Mouse (Mus musculus): ENCODE measurements around the gene Coro1c.
A peak's percentile ranks its signal among the peaks of the same experiment; 100 is the strongest.

Coro1c gene

DNA sequence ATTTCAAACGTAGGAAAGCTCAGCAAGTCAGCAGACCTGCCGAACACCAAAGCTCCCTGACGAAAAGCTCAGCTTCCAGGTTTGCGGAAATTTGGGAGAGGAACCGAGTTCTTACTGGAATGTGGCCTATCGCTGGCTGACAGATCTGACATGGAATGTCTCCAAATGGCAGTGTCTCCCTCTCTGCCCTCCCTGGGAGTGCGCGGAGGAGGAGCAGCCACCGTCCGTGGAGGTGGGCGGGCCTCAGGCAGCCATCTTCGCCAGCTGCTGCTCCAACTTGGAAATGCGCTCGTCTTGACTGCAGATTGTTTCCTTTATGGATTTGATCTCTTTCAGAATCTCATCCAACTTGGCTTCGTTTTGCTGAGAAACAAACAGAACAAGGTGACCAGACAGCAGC lies 64.5 kb downstream of the Coro1c start:
- no peaks in the 10 kb centered on the region for H3K27me3 ChIP-seq (ENCODE audit: control insufficient read depth, insufficient read depth, low read length, poor library complexity, severe bottlenecking)
- DNase-seq (ENCODE audit: low read depth, low spot score): no peak
- no peaks in the 10 kb centered on the region; the same call in 1 of the 2 replicates for H3K36me3 ChIP-seq (ENCODE audit: control insufficient read depth, insufficient read depth, low read length, poor library complexity, severe bottlenecking)

- no peaks in the 10 kb centered on the region for H3K27me3 ChIP-seq (ENCODE audit: control insufficient read depth, insufficient read depth, low read length, poor library complexity, severe bottlenecking)
- no peaks in the 10 kb centered on the region for H3K36me3 ChIP-seq (ENCODE audit: control insufficient read depth, insufficient read depth, low read length, poor library complexity, severe bottlenecking)
- DNase-seq (ENCODE audit: low read depth, low spot score): no peak
Observed at GRCm38 (mm10) chr5:113842906-113843305, 65.7 kb downstream of the Coro1c start.

DNA sequence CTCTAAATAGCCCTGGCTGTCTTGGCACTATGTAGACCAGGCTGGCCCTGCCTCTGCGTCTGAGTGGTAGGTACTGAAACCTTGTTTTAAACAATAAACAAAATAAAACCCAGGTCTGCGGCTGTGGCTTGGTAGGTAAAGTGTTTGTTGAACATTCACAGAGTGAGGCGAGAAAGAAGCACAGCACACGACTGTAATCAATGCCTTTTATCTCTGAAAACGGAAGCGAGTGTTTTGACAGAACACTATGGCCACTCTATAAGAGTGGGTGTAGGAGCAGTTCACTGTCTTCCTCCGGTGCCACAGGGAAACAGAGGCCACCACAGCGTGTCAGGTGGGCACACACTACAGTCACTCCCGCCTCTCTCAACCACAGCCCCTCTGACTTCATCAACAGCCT lies 66.3 kb downstream of the Coro1c start:
- Histone ChIP-seq H3K36me3 (ENCODE audit: control insufficient read depth, insufficient read depth, low read length, poor library complexity, severe bottlenecking) (no peaks in the 10 kb centered on the region), H3K27me3 (ENCODE audit: control insufficient read depth, insufficient read depth, low read length, poor library complexity, severe bottlenecking) (no peaks in the 10 kb centered on the region)
- DNase-seq (ENCODE audit: low read depth, low spot score): no peak

- Histone ChIP-seq H3K36me3 (ENCODE audit: control insufficient read depth, insufficient read depth, low read length, poor library complexity, severe bottlenecking) (no peaks in the 10 kb centered on the region), H3K27me3 (ENCODE audit: control insufficient read depth, insufficient read depth, low read length, poor library complexity, severe bottlenecking) (no peaks in the 10 kb centered on the region)
- peak; percentile 78 for DNase-seq (ENCODE audit: low read depth, low spot score)
Observed at GRCm38 (mm10) chr5:113841243-113842225, 67.0 kb downstream of the Coro1c start.

DNA sequence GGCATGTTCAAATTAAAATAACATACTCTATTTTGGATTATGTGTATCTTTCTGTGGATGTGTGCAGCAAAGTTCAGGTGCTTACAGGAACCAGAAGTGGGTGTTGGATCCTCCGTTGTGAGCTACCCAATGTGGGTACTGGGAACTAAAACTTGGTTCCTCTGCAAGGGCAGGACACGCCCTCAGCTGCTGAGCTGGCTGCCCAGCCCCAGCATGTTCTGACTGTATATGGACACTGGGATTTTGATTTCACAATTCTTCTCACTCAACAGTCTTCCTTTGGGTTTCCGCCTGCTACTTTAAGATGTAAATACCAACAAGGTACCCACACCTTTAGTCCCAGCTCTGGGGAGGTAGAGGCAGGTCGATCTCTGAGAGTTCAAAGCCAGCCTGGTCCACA lies 68.1 kb downstream of the Coro1c start:
- no peak for DNase-seq (ENCODE audit: low read depth, low spot score)
- H3K27me3 ChIP-seq (ENCODE audit: control insufficient read depth, insufficient read depth, low read length, poor library complexity, severe bottlenecking): no peaks in the 10 kb centered on the region
- no peaks in the 10 kb centered on the region for H3K36me3 ChIP-seq (ENCODE audit: control insufficient read depth, insufficient read depth, low read length, poor library complexity, severe bottlenecking)

DNA sequence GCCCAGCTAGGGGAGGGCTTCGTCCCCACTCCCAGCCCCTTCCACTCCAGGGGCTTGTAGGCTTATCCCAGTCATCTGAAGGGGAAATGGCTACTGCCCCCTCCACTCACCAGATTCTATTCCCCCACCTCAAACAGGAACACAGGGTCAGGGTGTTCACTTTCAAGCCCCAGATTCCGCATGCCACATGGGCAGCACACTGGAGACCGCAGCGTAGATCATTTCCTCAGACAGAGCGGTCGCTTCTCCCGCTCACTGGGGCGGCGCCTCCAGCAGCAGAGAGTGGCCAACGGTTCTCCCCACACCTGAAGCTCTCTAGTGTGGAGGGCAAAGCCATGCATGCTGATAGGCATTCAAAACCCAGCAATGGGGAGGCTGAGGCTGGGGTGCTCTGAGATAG lies 71.6 kb downstream of the Coro1c start:
- Histone ChIP-seq H3K27me3 (ENCODE audit: control insufficient read depth, insufficient read depth, low read length, poor library complexity, severe bottlenecking) (no peaks in the 10 kb centered on the region), H3K36me3 (ENCODE audit: control insufficient read depth, insufficient read depth, low read length, poor library complexity, severe bottlenecking) (no peaks in the 10 kb centered on the region)
- peak; percentile 49 for DNase-seq (ENCODE audit: low read depth, low spot score)

DNA sequence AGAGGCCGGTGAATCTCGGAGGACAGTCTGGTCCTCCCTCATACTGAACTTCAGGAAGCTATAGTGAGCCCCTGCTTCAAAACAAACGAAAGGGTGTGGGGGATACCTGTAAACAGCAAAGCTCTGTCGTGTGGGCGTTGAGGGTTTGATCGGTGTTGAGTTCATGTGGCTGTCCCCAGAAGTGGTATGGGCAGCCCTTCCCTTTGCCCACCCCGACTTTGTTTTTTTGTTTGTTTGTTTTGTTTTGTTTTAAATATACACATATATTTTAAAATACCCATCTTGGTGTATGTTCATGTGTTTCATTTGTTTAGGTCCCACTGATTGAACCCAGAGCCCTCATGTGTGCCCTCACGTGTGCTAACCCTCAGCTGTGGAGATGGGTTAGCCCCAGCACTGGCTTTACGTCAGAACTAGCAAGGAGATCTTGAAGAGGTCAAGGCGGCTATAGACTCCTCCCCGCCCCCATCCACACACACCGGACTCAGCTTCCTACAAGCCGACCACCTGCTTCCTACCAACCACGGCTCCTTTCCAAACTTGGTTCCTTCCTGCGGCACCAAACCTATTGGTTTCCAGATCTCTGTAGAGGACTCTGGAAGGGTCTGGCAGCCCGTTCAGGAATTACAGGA lies 75.1 kb downstream of the Coro1c start:
- peak; percentile 61 for DNase-seq (ENCODE audit: low read depth, low spot score)
- no peaks in the 10 kb centered on the region for H3K36me3 ChIP-seq (ENCODE audit: control insufficient read depth, insufficient read depth, low read length, poor library complexity, severe bottlenecking)
- H3K27me3 ChIP-seq (ENCODE audit: control insufficient read depth, insufficient read depth, low read length, poor library complexity, severe bottlenecking): no peaks in the 10 kb centered on the region

- peak; percentile 87 for DNase-seq (ENCODE audit: low read depth, low spot score)
Observed at GRCm38 (mm10) chr5:113832490-113832901, 76.1 kb downstream of the Coro1c start, which contains the start of gene Selplg. Gene Selplg, minus strand, starts transcription at chr5:113832644.

GRCm38 (mm10) chr5:113831741-113832140 lies 76.8 kb downstream of the Coro1c start:
- no peak for DNase-seq (ENCODE audit: low read depth, low spot score)
- no peaks in the 10 kb centered on the region for H3K27me3 ChIP-seq (ENCODE audit: control insufficient read depth, insufficient read depth, low read length, poor library complexity, severe bottlenecking)
- no peaks in the 10 kb centered on the region for H3K36me3 ChIP-seq (ENCODE audit: control insufficient read depth, insufficient read depth, low read length, poor library complexity, severe bottlenecking)

More at GRCm38 (mm10) chr5:113832490-113832901, 76.1 kb downstream of the Coro1c start, which contains the start of gene Selplg:
- Histone ChIP-seq H3K36me3 (ENCODE audit: control insufficient read depth, insufficient read depth, low read length, poor library complexity, severe bottlenecking) (no peaks in the 10 kb centered on the region), H3K27me3 (ENCODE audit: control insufficient read depth, insufficient read depth, low read length, poor library complexity, severe bottlenecking) (no peaks in the 10 kb centered on the region)

GRCm38 (mm10) chr5:113830796-113831195 lies 77.8 kb downstream of the Coro1c start:
- H3K27me3 ChIP-seq (ENCODE audit: control insufficient read depth, insufficient read depth, low read length, poor library complexity, severe bottlenecking): no peaks in the 10 kb centered on the region
- DNase-seq (ENCODE audit: low read depth, low spot score): peak; percentile 29
- no peaks in the 10 kb centered on the region for H3K36me3 ChIP-seq (ENCODE audit: control insufficient read depth, insufficient read depth, low read length, poor library complexity, severe bottlenecking)

GRCm38 (mm10) chr5:113830292-113830643 lies 78.3 kb downstream of the Coro1c start:
- no peaks in the 10 kb centered on the region for H3K36me3 ChIP-seq (ENCODE audit: control insufficient read depth, insufficient read depth, low read length, poor library complexity, severe bottlenecking)
- DNase-seq (ENCODE audit: low read depth, low spot score): peak; percentile 91

GRCm38 (mm10) chr5:113829566-113830291 lies 78.8 kb downstream of the Coro1c start:
- H3K36me3 ChIP-seq (ENCODE audit: control insufficient read depth, insufficient read depth, low read length, poor library complexity, severe bottlenecking): no peaks in the 10 kb centered on the region
- DNase-seq (ENCODE audit: low read depth, low spot score): no peak
- H3K27me3 ChIP-seq (ENCODE audit: control insufficient read depth, insufficient read depth, low read length, poor library complexity, severe bottlenecking): no peaks in the 10 kb centered on the region

More at GRCm38 (mm10) chr5:113830292-113830643, 78.3 kb downstream of the Coro1c start:
- no peaks in the 10 kb centered on the region for H3K27me3 ChIP-seq (ENCODE audit: control insufficient read depth, insufficient read depth, low read length, poor library complexity, severe bottlenecking)

GRCm38 (mm10) chr5:113828481-113828880 lies 80.1 kb downstream of the Coro1c start:
- H3K36me3 ChIP-seq (ENCODE audit: control insufficient read depth, insufficient read depth, low read length, poor library complexity, severe bottlenecking): no peaks in the 10 kb centered on the region
- no peak for DNase-seq (ENCODE audit: low read depth, low spot score)
- H3K27me3 ChIP-seq (ENCODE audit: control insufficient read depth, insufficient read depth, low read length, poor library complexity, severe bottlenecking): no peaks in the 10 kb centered on the region

- Histone ChIP-seq H3K36me3 (ENCODE audit: control insufficient read depth, insufficient read depth, low read length, poor library complexity, severe bottlenecking) (no peaks in the 10 kb centered on the region), H3K27me3 (ENCODE audit: control insufficient read depth, insufficient read depth, low read length, poor library complexity, severe bottlenecking) (no peaks in the 10 kb centered on the region)
- no peak for DNase-seq (ENCODE audit: low read depth, low spot score)
Observed at GRCm38 (mm10) chr5:113827991-113828411, 80.6 kb downstream of the Coro1c start.
